Mouse (Mus musculus): ENCODE measurements around the gene C3. TPM values are rescaled to one million over a fixed set of nuclear protein-coding genes. Genes with fewer than 3 reads are reported as not detected.

C3 gene
- polyA plus RNA-seq, 2 experiments, result 0.52 to 0.85 TPM

DNA sequence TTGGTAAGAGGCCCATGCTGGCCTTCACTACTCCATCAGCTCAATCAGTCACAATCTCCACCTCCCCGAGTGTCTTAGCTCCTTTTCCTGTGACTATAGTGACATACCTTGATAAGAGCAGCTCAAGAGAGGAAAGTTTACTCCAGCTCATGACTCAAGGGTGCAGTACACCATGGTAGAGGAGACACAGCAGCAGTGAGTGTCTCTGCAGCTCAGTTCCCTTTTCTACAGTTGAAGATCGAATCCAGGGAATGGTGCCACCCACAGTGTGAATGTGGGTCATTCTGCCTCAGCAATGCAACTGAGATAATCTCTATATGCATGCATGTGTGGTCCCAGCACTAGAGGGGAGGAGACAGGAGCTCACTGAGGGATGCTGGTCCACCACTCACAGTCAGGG is 42.3 kb downstream of the C3 start:
- no peak for TF ChIP-seq POLR2A (IDR thresholded peaks at IDR 0.05; ENCODE audit: borderline replicate concordance, extremely low read depth, insufficient read depth, insufficient read length)
- H3K27me3 ChIP-seq (ENCODE audit: control insufficient read depth, insufficient read depth, low read length), result no peaks in the 10 kb centered on the region
- DNase-seq (ENCODE audit: low spot score) (no peak), ATAC-seq (ENCODE audit: low FRiP score, low read depth) (no peak)
- no peak overlapping the region for H3K9ac ChIP-seq (ENCODE audit: low read depth, low read length, severe bottlenecking)
- no peaks in the 10 kb centered on the region for H3K4me1 ChIP-seq (ENCODE audit: control insufficient read depth, insufficient read depth, low read length)
- H3K9me3 ChIP-seq (ENCODE audit: control insufficient read depth, low read length), result no peaks in the 10 kb centered on the region
- no peak overlapping the region for H3K4me3 ChIP-seq (replicated peaks; ENCODE audit: low read length)
- 74% methylated on average over 2 of the region's 2 CpGs for WGBS
- H3K36me3 ChIP-seq (ENCODE audit: control insufficient read depth, insufficient read depth, low read length), result no peaks in the 10 kb centered on the region
- H3K27ac ChIP-seq (replicated peaks; ENCODE audit: low read depth, low read length), result no peak overlapping the region
- no peak overlapping the region for H3K4me2 ChIP-seq (replicated peaks; ENCODE audit: low read depth, low read length, severe bottlenecking)

DNA sequence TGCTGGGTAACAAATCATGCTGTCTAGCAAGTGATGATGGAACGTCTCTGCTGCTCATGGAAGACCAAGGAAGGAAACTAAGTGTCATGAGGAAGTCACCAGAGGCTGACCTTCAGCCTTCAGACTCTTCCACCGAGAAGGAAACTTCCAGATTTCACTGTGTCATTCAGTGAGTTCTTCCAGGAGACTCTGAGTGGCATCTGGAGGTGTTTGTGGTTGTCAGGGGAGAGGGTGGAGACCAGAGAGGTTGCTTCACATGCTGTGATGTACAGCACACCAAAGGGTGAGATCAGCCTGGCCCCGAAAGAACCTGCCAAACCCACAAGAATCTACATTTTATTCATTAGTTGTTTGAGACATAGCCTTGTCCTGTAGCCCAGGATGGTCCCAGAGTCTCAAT is 45.1 kb downstream of the C3 start:
- Histone ChIP-seq H3K27ac (replicated peaks; ENCODE audit: low read depth, low read length) (no peak overlapping the region), H3K9me3 (ENCODE audit: control insufficient read depth, low read length) (no peaks in the 10 kb centered on the region), H3K4me3 (replicated peaks; ENCODE audit: low read length) (no peak overlapping the region), H3K36me3 (ENCODE audit: control insufficient read depth, insufficient read depth, low read length) (no peaks in the 10 kb centered on the region), H3K9ac (ENCODE audit: low read depth, low read length, severe bottlenecking) (no peak overlapping the region), H3K27me3 (ENCODE audit: control insufficient read depth, insufficient read depth, low read length) (no peaks in the 10 kb centered on the region), H3K4me2 (replicated peaks; ENCODE audit: low read depth, low read length, severe bottlenecking) (no peak overlapping the region), H3K4me1 (ENCODE audit: control insufficient read depth, insufficient read depth, low read length) (no peaks in the 10 kb centered on the region)
- WGBS, result 70% methylated on average over 3 of the region's 3 CpGs
- TF ChIP-seq POLR2A (IDR thresholded peaks at IDR 0.05; ENCODE audit: borderline replicate concordance, extremely low read depth, insufficient read depth, insufficient read length), result no peak
- no peak for ATAC-seq (ENCODE audit: low FRiP score, low read depth)
- DNase-seq (ENCODE audit: low spot score), result no peak

DNA sequence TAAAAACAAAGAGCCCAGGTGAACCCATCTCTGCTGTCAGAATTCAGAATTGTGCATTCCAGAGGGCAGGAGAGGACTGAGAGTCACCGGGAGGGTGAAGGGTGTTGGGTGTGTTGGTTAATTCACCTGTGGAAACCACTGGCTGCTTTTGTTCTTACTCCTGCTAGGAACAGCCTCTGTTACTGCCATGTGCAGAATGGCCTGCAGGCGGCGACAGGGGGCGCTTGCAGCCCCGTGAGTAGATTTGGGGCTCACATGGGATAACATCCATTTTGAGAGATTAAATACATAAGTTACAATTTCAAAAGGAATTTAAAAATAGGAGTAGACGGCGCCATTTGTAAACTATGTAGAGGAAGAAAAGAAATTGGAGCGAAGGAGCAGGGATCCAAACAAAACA is 47.6 kb downstream of the C3 start:
- H3K36me3 ChIP-seq (ENCODE audit: control insufficient read depth, insufficient read depth, low read length), result no peaks in the 10 kb centered on the region
- H3K27me3 ChIP-seq (ENCODE audit: control insufficient read depth, insufficient read depth, low read length), result no peaks in the 10 kb centered on the region
- no peak for ATAC-seq (ENCODE audit: low FRiP score, low read depth)
- H3K4me2 ChIP-seq (replicated peaks; ENCODE audit: low read depth, low read length, severe bottlenecking), result no peak overlapping the region
- WGBS, result 32% methylated on average over 8 of the region's 8 CpGs
- H3K4me1 ChIP-seq (ENCODE audit: control insufficient read depth, insufficient read depth, low read length), result no peaks in the 10 kb centered on the region
- H3K9me3 ChIP-seq (ENCODE audit: control insufficient read depth, low read length), result no peaks in the 10 kb centered on the region
- TF ChIP-seq POLR2A (IDR thresholded peaks at IDR 0.05; ENCODE audit: borderline replicate concordance, extremely low read depth, insufficient read depth, insufficient read length), result no peak
- H3K9ac ChIP-seq (ENCODE audit: low read depth, low read length, severe bottlenecking), result no peak overlapping the region
- no peak overlapping the region for H3K27ac ChIP-seq (replicated peaks; ENCODE audit: low read depth, low read length)
- no peak overlapping the region for H3K4me3 ChIP-seq (replicated peaks; ENCODE audit: low read length)
- no peak for DNase-seq (ENCODE audit: low spot score)

DNA sequence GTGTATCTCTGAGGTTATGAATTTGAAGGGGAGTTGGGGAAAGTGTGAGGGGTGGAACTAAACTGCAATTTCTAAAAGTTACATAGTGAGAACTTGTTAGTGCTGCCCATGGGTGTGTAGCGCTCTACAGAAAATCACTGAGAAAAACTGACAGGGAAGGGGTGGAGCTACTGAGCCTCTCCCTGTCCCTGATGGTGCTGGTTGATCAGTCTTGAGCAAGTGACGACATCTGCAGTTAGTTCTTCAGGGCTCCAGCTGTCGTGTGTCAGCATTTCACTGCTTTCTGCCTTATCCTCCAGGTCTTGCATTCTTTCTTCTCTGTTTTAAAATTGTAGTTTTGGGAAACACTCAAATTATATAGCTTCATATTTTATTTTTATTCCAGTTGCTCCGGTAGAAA is 54.6 kb downstream of the C3 start:
- no peak overlapping the region for H3K27ac ChIP-seq (replicated peaks; ENCODE audit: low read depth, low read length)
- no peak overlapping the region for H3K4me3 ChIP-seq (replicated peaks; ENCODE audit: low read length)
- no peak for TF ChIP-seq POLR2A (IDR thresholded peaks at IDR 0.05; ENCODE audit: borderline replicate concordance, extremely low read depth, insufficient read depth, insufficient read length)
- H3K9me3 ChIP-seq (ENCODE audit: control insufficient read depth, low read length), result no peaks in the 10 kb centered on the region
- 58% methylated on average over 4 of the region's 4 CpGs for WGBS
- ATAC-seq (ENCODE audit: low FRiP score, low read depth), result no peak
- H3K4me1 ChIP-seq (ENCODE audit: control insufficient read depth, insufficient read depth, low read length), result no peaks in the 10 kb centered on the region
- no peaks in the 10 kb centered on the region for H3K36me3 ChIP-seq (ENCODE audit: control insufficient read depth, insufficient read depth, low read length)
- no peak overlapping the region for H3K4me2 ChIP-seq (replicated peaks; ENCODE audit: low read depth, low read length, severe bottlenecking)
- H3K27me3 ChIP-seq (ENCODE audit: control insufficient read depth, insufficient read depth, low read length), result no peaks in the 10 kb centered on the region
- no peak overlapping the region for H3K9ac ChIP-seq (ENCODE audit: low read depth, low read length, severe bottlenecking)
- DNase-seq (ENCODE audit: low spot score), result no peak

DNA sequence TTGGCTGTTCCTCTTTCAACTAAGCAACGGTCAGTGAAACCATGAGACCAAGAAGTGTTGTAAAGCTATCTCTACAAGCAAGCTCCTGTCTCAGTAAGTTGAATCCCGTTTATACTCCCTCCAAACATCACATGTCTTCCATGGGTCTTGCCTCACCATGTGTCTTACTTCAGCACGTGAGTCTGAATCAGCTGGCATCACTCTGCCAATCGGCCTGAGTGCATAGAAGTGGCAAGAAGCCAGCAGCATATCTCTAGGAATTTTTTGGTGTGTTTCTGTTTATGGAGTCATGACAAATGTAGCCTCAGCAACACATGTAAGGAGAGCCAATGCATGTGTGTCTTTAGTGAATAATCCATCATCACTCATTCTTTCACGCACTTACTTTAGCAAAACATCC is 55.6 kb downstream of the C3 start:
- no peak overlapping the region for H3K9ac ChIP-seq (ENCODE audit: low read depth, low read length, severe bottlenecking)
- H3K36me3 ChIP-seq (ENCODE audit: control insufficient read depth, insufficient read depth, low read length), result no peaks in the 10 kb centered on the region
- WGBS, result 79% methylated on average over 5 of the region's 5 CpGs
- DNase-seq (ENCODE audit: low spot score) (no peak), ATAC-seq (ENCODE audit: low FRiP score, low read depth) (no peak)
- TF ChIP-seq POLR2A (IDR thresholded peaks at IDR 0.05; ENCODE audit: borderline replicate concordance, extremely low read depth, insufficient read depth, insufficient read length), result no peak
- no peaks in the 10 kb centered on the region for H3K27me3 ChIP-seq (ENCODE audit: control insufficient read depth, insufficient read depth, low read length)
- H3K4me1 ChIP-seq (ENCODE audit: control insufficient read depth, insufficient read depth, low read length), result no peaks in the 10 kb centered on the region
- no peak overlapping the region for H3K4me3 ChIP-seq (replicated peaks; ENCODE audit: low read length)
- no peaks in the 10 kb centered on the region for H3K9me3 ChIP-seq (ENCODE audit: control insufficient read depth, low read length)
- no peak overlapping the region for H3K4me2 ChIP-seq (replicated peaks; ENCODE audit: low read depth, low read length, severe bottlenecking)
- H3K27ac ChIP-seq (replicated peaks; ENCODE audit: low read depth, low read length), result no peak overlapping the region

DNA sequence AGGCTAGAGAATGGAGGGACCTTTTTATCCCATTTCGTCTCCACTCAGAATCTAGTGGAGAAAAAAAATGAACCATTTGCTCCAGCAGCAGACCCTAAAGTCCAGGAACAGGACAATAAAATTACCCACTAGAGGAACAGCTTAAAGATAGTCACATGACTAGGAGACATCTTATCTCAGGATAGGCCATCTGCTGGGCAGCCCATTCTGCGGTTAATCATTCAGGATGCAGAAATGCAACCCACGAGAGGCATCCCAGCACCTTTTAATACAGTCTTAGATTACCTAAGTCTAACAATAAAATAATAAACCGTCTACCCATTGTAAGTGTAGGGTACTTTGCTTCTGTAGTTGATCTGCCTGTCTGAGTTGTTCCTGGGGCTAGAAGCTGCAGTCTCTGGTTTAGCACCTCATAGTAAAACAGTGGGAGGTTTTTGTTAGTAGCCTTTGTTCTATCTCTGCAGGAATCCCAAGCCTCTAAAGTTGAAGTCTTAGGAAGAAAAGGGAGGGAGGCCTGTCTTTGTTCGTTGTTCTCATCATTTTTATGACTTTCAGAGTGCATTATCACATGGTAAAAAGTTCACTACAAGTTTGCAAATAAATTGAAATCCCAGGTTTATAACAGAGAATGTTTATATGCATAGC is 57.2 kb downstream of the C3 start:
- 53% methylated on average over 5 of the region's 5 CpGs for WGBS
- no peak for ATAC-seq (ENCODE audit: low FRiP score, low read depth)
- H3K36me3 ChIP-seq (ENCODE audit: control insufficient read depth, insufficient read depth, low read length), result no peaks in the 10 kb centered on the region

More for the DNA sequence above, 57.2 kb downstream of the C3 start:
- Histone ChIP-seq H3K9ac (ENCODE audit: low read depth, low read length, severe bottlenecking) (no peak overlapping the region), H3K4me2 (replicated peaks; ENCODE audit: low read depth, low read length, severe bottlenecking) (no peak overlapping the region), H3K4me1 (ENCODE audit: control insufficient read depth, insufficient read depth, low read length) (no peaks in the 10 kb centered on the region), H3K4me3 (replicated peaks; ENCODE audit: low read length) (no peak overlapping the region), H3K9me3 (ENCODE audit: control insufficient read depth, low read length) (no peaks in the 10 kb centered on the region), H3K27me3 (ENCODE audit: control insufficient read depth, insufficient read depth, low read length) (no peaks in the 10 kb centered on the region), H3K27ac (replicated peaks; ENCODE audit: low read depth, low read length) (no peak overlapping the region)
- TF ChIP-seq POLR2A (IDR thresholded peaks at IDR 0.05; ENCODE audit: borderline replicate concordance, extremely low read depth, insufficient read depth, insufficient read length), result no peak
- no peak for DNase-seq (ENCODE audit: low spot score)
